Mouse (Mus musculus): ENCODE results near the gene Mybpc3. TPM values are rescaled to one million over a fixed set of nuclear protein-coding genes. Genes with fewer than 3 reads are reported as not detected.

Gene Mybpc3
- polyA plus RNA-seq, 1 experiment: 11.2 TPM

DNA sequence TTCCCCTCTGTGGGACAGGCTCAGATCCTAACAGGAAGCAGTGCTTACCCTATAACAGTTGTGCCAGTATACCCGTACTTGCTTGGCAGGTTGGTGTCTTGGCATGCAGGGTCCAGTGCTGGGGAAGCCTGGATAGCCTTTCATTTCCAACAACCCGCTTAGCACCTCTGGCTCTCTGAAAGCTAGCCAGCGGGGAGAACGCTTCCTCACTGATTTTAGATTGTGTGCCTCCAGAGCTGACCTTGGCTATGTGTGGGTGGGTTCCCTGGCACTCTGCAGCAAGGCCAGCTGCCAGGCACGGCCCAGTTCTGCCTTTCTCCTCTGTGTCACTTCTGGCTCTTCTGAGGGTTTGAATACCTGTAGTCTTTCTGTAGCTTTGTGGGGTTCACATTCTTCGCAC, 12.2 kb downstream of the Mybpc3 start:
- TF ChIP-seq CTCF (IDR thresholded peaks at IDR 0.05; ENCODE audit: insufficient read depth, low read length) (no peak), POLR2A (IDR thresholded peaks at IDR 0.05; ENCODE audit: borderline replicate concordance, extremely low read depth, low read depth, low read length) (no peak)
- Histone ChIP-seq H3K4me1 (ENCODE audit: control insufficient read depth, insufficient read depth, low read length) (no peaks in the 10 kb centered on the region), H3K4me3 (replicated peaks; ENCODE audit: extremely low read depth, low read depth, low read length) (no peak overlapping the region)
- DNase-seq: no peak
- 72% methylated on average over 6 of the region's 6 CpGs for WGBS

- whole genome bisulfite sequencing: 92% methylated on average over 15 of the region's 15 CpGs
- DNase-seq: no peak
- no peaks in the 10 kb centered on the region for H3K4me1 ChIP-seq (ENCODE audit: control insufficient read depth, insufficient read depth, low read length)
- no peak overlapping the region for H3K4me3 ChIP-seq (replicated peaks; ENCODE audit: extremely low read depth, low read depth, low read length)
- TF ChIP-seq CTCF (IDR thresholded peaks at IDR 0.05; ENCODE audit: insufficient read depth, low read length) (no peak), POLR2A (IDR thresholded peaks at IDR 0.05; ENCODE audit: borderline replicate concordance, extremely low read depth, low read depth, low read length) (no peak)
These were observed 13.3 kb downstream of the Mybpc3 start for GRCm38 (mm10) chr2:91131251-91131650.

- TF ChIP-seq POLR2A (IDR thresholded peaks at IDR 0.05; ENCODE audit: borderline replicate concordance, extremely low read depth, low read depth, low read length) (no peak), CTCF (IDR thresholded peaks at IDR 0.05; ENCODE audit: insufficient read depth, low read length) (no peak)
- WGBS: 41% methylated on average over 3 of the region's 3 CpGs
- DNase-seq: no peak
- no peaks in the 10 kb centered on the region for H3K4me1 ChIP-seq (ENCODE audit: control insufficient read depth, insufficient read depth, low read length)
- H3K4me3 ChIP-seq (replicated peaks; ENCODE audit: extremely low read depth, low read depth, low read length): no peak overlapping the region
These were observed 14.1 kb downstream of the Mybpc3 start for GRCm38 (mm10) chr2:91132035-91132434.

DNA sequence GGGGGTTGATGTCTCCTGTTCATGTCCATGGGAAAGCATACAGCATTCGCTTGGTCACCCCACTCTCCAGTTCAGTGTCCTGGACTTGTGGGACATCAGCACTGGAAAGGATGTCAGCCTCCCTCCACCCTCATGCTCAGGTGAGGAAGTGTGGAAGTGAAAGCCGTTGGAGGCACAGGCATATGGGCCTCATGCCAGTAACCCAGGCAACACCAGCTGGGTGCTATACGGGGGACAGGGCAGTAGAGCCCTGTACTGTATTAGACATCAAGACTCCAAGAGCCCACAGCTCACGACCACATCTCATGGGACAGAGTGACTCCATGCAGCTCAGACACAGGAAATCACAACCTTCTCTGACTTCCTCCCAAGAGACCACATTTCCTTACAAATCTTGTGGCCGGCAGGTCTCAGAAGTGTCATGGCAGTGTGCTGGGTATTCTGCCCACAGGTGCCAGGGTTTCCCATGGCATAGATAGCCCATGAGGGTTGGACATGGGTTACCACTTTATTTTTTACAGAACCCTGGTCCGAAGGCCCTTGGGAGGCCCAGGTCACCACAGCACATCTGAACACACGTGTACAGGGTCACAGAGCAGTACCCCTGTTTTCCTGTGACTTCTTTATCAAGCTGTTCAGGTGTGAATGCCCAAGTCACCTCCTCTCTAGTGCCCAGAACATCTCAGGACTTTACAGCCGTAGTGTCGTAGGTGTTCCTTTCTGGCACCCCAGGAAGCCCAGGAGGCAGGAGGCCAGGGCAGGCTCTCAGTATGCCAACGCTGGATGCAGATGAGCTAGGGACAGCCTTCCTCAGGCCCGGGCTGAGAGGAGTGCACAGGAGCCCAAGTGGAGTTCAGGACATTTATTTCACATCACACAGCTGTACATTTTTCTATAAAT, 18.8 kb downstream of the Mybpc3 start:
- Histone ChIP-seq H3K4me3 (replicated peaks; ENCODE audit: extremely low read depth, low read depth, low read length) (no peak overlapping the region), H3K4me1 (ENCODE audit: control insufficient read depth, insufficient read depth, low read length) (no peaks in the 10 kb centered on the region)
- TF ChIP-seq CTCF (IDR thresholded peaks at IDR 0.05; ENCODE audit: insufficient read depth, low read length) (no peak), POLR2A (IDR thresholded peaks at IDR 0.05; ENCODE audit: borderline replicate concordance, extremely low read depth, low read depth, low read length) (no peak)
- 61% methylated on average over 11 of the region's 11 CpGs for WGBS
- no peak for DNase-seq

- H3K4me3 ChIP-seq (replicated peaks; ENCODE audit: extremely low read depth, low read depth, low read length): no peak overlapping the region
- H3K4me1 ChIP-seq (ENCODE audit: control insufficient read depth, insufficient read depth, low read length): no peaks in the 10 kb centered on the region
- WGBS: 77% methylated on average over 6 of the region's 6 CpGs
- DNase-seq: no peak
- TF ChIP-seq CTCF (IDR thresholded peaks at IDR 0.05; ENCODE audit: insufficient read depth, low read length) (no peak), POLR2A (IDR thresholded peaks at IDR 0.05; ENCODE audit: borderline replicate concordance, extremely low read depth, low read depth, low read length) (no peak)
These were observed 19.5 kb downstream of the Mybpc3 start for GRCm38 (mm10) chr2:91137481-91137880.

GRCm38 (mm10) chr2:91139311-91139710, 21.4 kb downstream of the Mybpc3 start:
- no peaks in the 10 kb centered on the region for H3K4me1 ChIP-seq (ENCODE audit: control insufficient read depth, insufficient read depth, low read length)
- TF ChIP-seq CTCF (IDR thresholded peaks at IDR 0.05; ENCODE audit: insufficient read depth, low read length) (no peak), POLR2A (IDR thresholded peaks at IDR 0.05; ENCODE audit: borderline replicate concordance, extremely low read depth, low read depth, low read length) (no peak)
- H3K4me3 ChIP-seq (replicated peaks; ENCODE audit: extremely low read depth, low read depth, low read length): no peak overlapping the region
- DNase-seq: no peak
- 73% methylated on average over 5 of the region's 5 CpGs for WGBS

- no peak for DNase-seq
- 84% methylated on average over 8 of the region's 8 CpGs for WGBS
- Histone ChIP-seq H3K4me3 (replicated peaks; ENCODE audit: extremely low read depth, low read depth, low read length) (no peak overlapping the region), H3K4me1 (ENCODE audit: control insufficient read depth, insufficient read depth, low read length) (no peaks in the 10 kb centered on the region)
- no peak for TF ChIP-seq POLR2A (IDR thresholded peaks at IDR 0.05; ENCODE audit: borderline replicate concordance, extremely low read depth, low read depth, low read length)
- no peak for TF ChIP-seq CTCF (IDR thresholded peaks at IDR 0.05; ENCODE audit: insufficient read depth, low read length)
These were observed 21.8 kb downstream of the Mybpc3 start for GRCm38 (mm10) chr2:91139764-91140163.

GRCm38 (mm10) chr2:91142920-91143319, 25.0 kb downstream of the Mybpc3 start:
- no peak for DNase-seq
- Histone ChIP-seq H3K4me3 (replicated peaks; ENCODE audit: extremely low read depth, low read depth, low read length) (no peak overlapping the region), H3K4me1 (ENCODE audit: control insufficient read depth, insufficient read depth, low read length) (no peaks in the 10 kb centered on the region)
- TF ChIP-seq POLR2A (IDR thresholded peaks at IDR 0.05; ENCODE audit: borderline replicate concordance, extremely low read depth, low read depth, low read length) (no peak), CTCF (IDR thresholded peaks at IDR 0.05; ENCODE audit: insufficient read depth, low read length) (no peak)
- WGBS: 78% methylated on average over 6 of the region's 6 CpGs

GRCm38 (mm10) chr2:91143401-91143800, 25.5 kb downstream of the Mybpc3 start:
- no peaks in the 10 kb centered on the region for H3K4me1 ChIP-seq (ENCODE audit: control insufficient read depth, insufficient read depth, low read length)
- WGBS: 96% methylated on average over 11 of the region's 11 CpGs
- no peak overlapping the region for H3K4me3 ChIP-seq (replicated peaks; ENCODE audit: extremely low read depth, low read depth, low read length)
- no peak for DNase-seq
- TF ChIP-seq POLR2A (IDR thresholded peaks at IDR 0.05; ENCODE audit: borderline replicate concordance, extremely low read depth, low read depth, low read length) (no peak), CTCF (IDR thresholded peaks at IDR 0.05; ENCODE audit: insufficient read depth, low read length) (no peak)

GRCm38 (mm10) chr2:91148101-91148500, 30.2 kb downstream of the Mybpc3 start:
- no peak for DNase-seq
- TF ChIP-seq CTCF (IDR thresholded peaks at IDR 0.05; ENCODE audit: insufficient read depth, low read length) (no peak), POLR2A (IDR thresholded peaks at IDR 0.05; ENCODE audit: borderline replicate concordance, extremely low read depth, low read depth, low read length) (no peak)
- Histone ChIP-seq H3K4me3 (replicated peaks; ENCODE audit: extremely low read depth, low read depth, low read length) (no peak overlapping the region), H3K4me1 (ENCODE audit: control insufficient read depth, insufficient read depth, low read length) (no peaks in the 10 kb centered on the region)

Measured in lung, adult 2 months (tissue).